Mouse (Mus musculus): ENCODE measurements around the gene Sspn. TPM values are rescaled to one million over a fixed set of nuclear protein-coding genes. Genes with fewer than 3 reads are reported as not detected.
A peak's percentile ranks its signal among the peaks of the same experiment; 100 is the strongest.

Gene Sspn
- polyA plus RNA-seq, 1 experiment from 2014 or later = 9.8 TPM

GRCm38 (mm10) chr6:145923594-145923993, 7.8 kb upstream of the Sspn start:
- no peak for ATAC-seq (replicated peaks; ENCODE audit: low FRiP score, low read depth)

DNA sequence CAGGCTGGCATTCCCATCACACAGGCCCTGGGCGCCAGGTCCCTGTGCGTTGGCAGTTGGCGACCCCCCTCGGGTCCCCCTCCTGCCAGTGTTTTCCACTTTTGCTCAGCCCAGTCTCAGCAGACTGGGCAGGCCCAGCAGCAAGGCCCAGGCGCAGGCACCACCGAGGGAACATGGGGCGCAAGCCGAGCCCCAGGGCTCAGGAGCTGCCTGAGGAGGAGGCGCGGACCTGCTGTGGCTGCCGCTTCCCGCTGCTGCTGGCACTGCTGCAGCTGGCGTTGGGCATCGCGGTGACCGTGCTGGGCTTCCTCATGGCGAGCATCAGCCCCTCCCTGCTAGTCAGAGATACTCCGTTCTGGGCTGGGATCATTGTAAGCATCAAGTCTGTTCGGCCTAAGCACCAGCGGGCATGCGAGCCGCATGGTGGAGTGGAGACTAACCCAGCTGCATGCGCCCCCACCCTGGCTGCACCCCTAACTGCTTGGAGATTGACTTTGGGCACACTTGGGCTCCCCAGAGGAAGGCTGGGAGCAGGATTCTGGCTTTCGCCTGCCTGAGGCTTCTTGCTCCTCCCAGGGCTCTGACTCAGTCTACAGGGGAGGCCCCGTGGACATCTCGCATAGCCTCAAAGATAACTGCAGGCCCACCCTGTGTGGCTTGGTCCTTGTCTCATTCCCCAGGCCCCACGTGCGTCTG, 2.7 kb downstream of the Sspn start:
- DNase-seq (ENCODE audit: low spot score) = peak; percentile 87
- no peak for TF ChIP-seq CTCF (IDR thresholded peaks at IDR 0.05; ENCODE audit: low read depth)
- 3% methylated on average over 28 of the region's 28 CpGs for WGBS
- H3K27ac ChIP-seq = peak overlapping the region; percentile 93
- ATAC-seq (replicated peaks; ENCODE audit: low FRiP score, low read depth) = peak; percentile 91
- H3K27me3 ChIP-seq (ENCODE audit: insufficient read depth, low read length) = no peaks in the 10 kb centered on the region
- H3K4me2 ChIP-seq (ENCODE audit: low read length) = peak overlapping the region; percentile 70
- peaks cover 11% of the 10 kb centered on the region; the same call in 1 of the 2 replicates for H3K4me1 ChIP-seq (replicated peaks; ENCODE audit: insufficient read depth, low read length)
- H3K9me3 ChIP-seq (replicated peaks; ENCODE audit: low read length) = no peaks in the 10 kb centered on the region
- peak overlapping the region; percentile 78 for H3K9ac ChIP-seq (ENCODE audit: low read depth, low read length)
- peak overlapping the region; percentile 44 for H3K4me3 ChIP-seq (replicated peaks; ENCODE audit: low read depth, low read length)
- H3K36me3 ChIP-seq (ENCODE audit: insufficient read depth, low read length) = no peaks in the 10 kb centered on the region

More at GRCm38 (mm10) chr6:145923594-145923993, 7.8 kb upstream of the Sspn start:
- Histone ChIP-seq H3K4me1 (replicated peaks; ENCODE audit: insufficient read depth, low read length) (no peaks in the 10 kb centered on the region), H3K9ac (ENCODE audit: low read depth, low read length) (no peak overlapping the region), H3K27ac (no peak overlapping the region), H3K36me3 (ENCODE audit: insufficient read depth, low read length) (no peaks in the 10 kb centered on the region), H3K27me3 (ENCODE audit: insufficient read depth, low read length) (no peaks in the 10 kb centered on the region), H3K9me3 (replicated peaks; ENCODE audit: low read length) (no peaks in the 10 kb centered on the region), H3K4me2 (ENCODE audit: low read length) (no peak overlapping the region), H3K4me3 (replicated peaks; ENCODE audit: low read depth, low read length) (no peak overlapping the region)
- DNase-seq (ENCODE audit: low spot score) = no peak
- 54% methylated on average over 6 of the region's 6 CpGs for WGBS
- TF ChIP-seq CTCF (IDR thresholded peaks at IDR 0.05; ENCODE audit: low read depth) = no peak

DNA sequence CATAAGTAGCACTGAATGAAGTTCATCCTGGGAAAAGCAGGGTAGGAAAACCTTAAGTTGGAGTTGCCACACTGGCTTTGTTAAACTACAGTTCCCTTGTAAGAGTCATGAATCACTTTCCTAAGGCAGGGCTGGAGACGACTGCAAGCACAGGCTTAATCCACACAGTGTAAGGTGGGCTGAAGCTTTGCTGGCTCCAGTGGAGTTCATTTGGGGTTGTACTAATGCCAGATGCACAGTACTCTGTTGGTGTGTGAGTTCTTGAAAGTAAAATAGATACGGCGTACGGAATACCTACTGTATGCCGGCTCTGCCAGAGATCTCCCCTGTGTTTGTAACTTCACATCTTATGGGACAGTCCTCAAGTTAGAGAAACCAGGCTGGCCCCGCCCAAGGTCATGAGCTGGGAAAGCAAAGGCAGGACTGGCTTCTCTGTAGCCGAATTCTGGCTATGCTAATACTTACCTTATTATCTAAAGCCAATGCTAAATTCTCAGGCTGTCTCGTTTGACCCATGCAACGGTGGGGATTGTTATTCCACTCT, 3.3 kb downstream of the Sspn start:
- H3K27me3 ChIP-seq (ENCODE audit: insufficient read depth, low read length) = no peaks in the 10 kb centered on the region
- H3K27ac ChIP-seq = peak overlapping the region; percentile 93
- no peaks in the 10 kb centered on the region for H3K36me3 ChIP-seq (ENCODE audit: insufficient read depth, low read length)
- H3K9me3 ChIP-seq (replicated peaks; ENCODE audit: low read length) = no peaks in the 10 kb centered on the region
- 62% methylated on average over 9 of the region's 9 CpGs for WGBS
- ATAC-seq (replicated peaks; ENCODE audit: low FRiP score, low read depth) = no peak
- H3K4me3 ChIP-seq (replicated peaks; ENCODE audit: low read depth, low read length) = peak overlapping the region; percentile 44
- DNase-seq (ENCODE audit: low spot score) = peak; percentile 50
- no peak for TF ChIP-seq CTCF (IDR thresholded peaks at IDR 0.05; ENCODE audit: low read depth)
- peaks cover 11% of the 10 kb centered on the region; the same call in 1 of the 2 replicates for H3K4me1 ChIP-seq (replicated peaks; ENCODE audit: insufficient read depth, low read length)
- peak overlapping the region; percentile 78 for H3K9ac ChIP-seq (ENCODE audit: low read depth, low read length)
- H3K4me2 ChIP-seq (ENCODE audit: low read length) = peak overlapping the region; percentile 70

GRCm38 (mm10) chr6:145935912-145936311, 4.5 kb downstream of the Sspn start:
- peaks cover 11% of the 10 kb centered on the region; the same call in 1 of the 2 replicates for H3K4me1 ChIP-seq (replicated peaks; ENCODE audit: insufficient read depth, low read length)
- no peak overlapping the region for H3K4me3 ChIP-seq (replicated peaks; ENCODE audit: low read depth, low read length)
- ATAC-seq (replicated peaks; ENCODE audit: low FRiP score, low read depth) (no peak), DNase-seq (ENCODE audit: low spot score) (no peak)
- no peak overlapping the region for H3K9ac ChIP-seq (ENCODE audit: low read depth, low read length)
- H3K36me3 ChIP-seq (ENCODE audit: insufficient read depth, low read length) = no peaks in the 10 kb centered on the region
- WGBS = 95% methylated on average over 2 of the region's 2 CpGs
- H3K27me3 ChIP-seq (ENCODE audit: insufficient read depth, low read length) = no peaks in the 10 kb centered on the region
- TF ChIP-seq CTCF (IDR thresholded peaks at IDR 0.05; ENCODE audit: low read depth) = no peak
- H3K27ac ChIP-seq = no peak overlapping the region
- H3K9me3 ChIP-seq (replicated peaks; ENCODE audit: low read length) = no peaks in the 10 kb centered on the region
- no peak overlapping the region for H3K4me2 ChIP-seq (ENCODE audit: low read length)

DNA sequence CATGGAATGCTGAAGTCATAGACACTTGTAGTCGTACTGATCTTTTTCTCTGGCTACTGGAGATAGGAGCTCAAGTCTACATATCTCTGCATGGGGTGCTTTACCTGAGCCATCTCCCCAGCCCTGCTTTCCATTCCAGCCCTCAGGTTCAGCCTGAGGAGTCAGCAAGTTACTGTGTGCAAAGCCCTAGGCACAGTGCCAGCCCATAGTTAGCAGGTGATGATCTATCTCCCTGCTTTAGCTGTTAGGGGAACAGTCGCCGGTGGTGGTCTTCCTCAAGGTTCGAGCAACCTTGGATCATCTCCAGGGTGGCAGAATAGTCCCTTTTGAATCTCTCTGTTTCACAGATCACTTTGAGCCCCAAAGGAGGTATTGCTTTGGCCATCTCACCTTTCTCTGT, 5.1 kb downstream of the Sspn start:
- TF ChIP-seq CTCF (IDR thresholded peaks at IDR 0.05; ENCODE audit: low read depth) = no peak
- no peak for DNase-seq (ENCODE audit: low spot score)
- no peak overlapping the region for H3K4me3 ChIP-seq (replicated peaks; ENCODE audit: low read depth, low read length)
- H3K9ac ChIP-seq (ENCODE audit: low read depth, low read length) = no peak overlapping the region
- WGBS = 94% methylated on average over 4 of the region's 4 CpGs
- H3K36me3 ChIP-seq (ENCODE audit: insufficient read depth, low read length) = no peaks in the 10 kb centered on the region
- no peak overlapping the region for H3K27ac ChIP-seq
- no peak overlapping the region for H3K4me2 ChIP-seq (ENCODE audit: low read length)
- no peak for ATAC-seq (replicated peaks; ENCODE audit: low FRiP score, low read depth)
- peaks cover 11% of the 10 kb centered on the region; the same call in 1 of the 2 replicates for H3K4me1 ChIP-seq (replicated peaks; ENCODE audit: insufficient read depth, low read length)
- no peaks in the 10 kb centered on the region for H3K27me3 ChIP-seq (ENCODE audit: insufficient read depth, low read length)
- no peaks in the 10 kb centered on the region for H3K9me3 ChIP-seq (replicated peaks; ENCODE audit: low read length)

- Histone ChIP-seq H3K4me1 (replicated peaks; ENCODE audit: insufficient read depth, low read length) (no peaks in the 10 kb centered on the region), H3K9ac (ENCODE audit: low read depth, low read length) (no peak overlapping the region), H3K4me2 (ENCODE audit: low read length) (no peak overlapping the region), H3K27ac (no peak overlapping the region), H3K4me3 (replicated peaks; ENCODE audit: low read depth, low read length) (no peak overlapping the region), H3K9me3 (replicated peaks; ENCODE audit: low read length) (no peaks in the 10 kb centered on the region), H3K36me3 (ENCODE audit: insufficient read depth, low read length) (no peaks in the 10 kb centered on the region), H3K27me3 (ENCODE audit: insufficient read depth, low read length) (no peaks in the 10 kb centered on the region)
- DNase-seq (ENCODE audit: low spot score) (no peak), ATAC-seq (replicated peaks; ENCODE audit: low FRiP score, low read depth) (no peak)
- WGBS = 78% methylated on average over 6 of the region's 6 CpGs
- no peak for TF ChIP-seq CTCF (IDR thresholded peaks at IDR 0.05; ENCODE audit: low read depth)
Measured at GRCm38 (mm10) chr6:145940852-145941251, 9.4 kb downstream of the Sspn start.

Measured in kidney, postnatal 0 days (tissue).